Mouse (Mus musculus) layer of hippocampus, postnatal 25 days (tissue): ENCODE measurements around the gene Rnf186. TPM values are rescaled to one million over a fixed set of nuclear protein-coding genes. Genes with fewer than 3 reads are reported as not detected.

ENCODE experiments used
- DNase-seq, 2 experiments: peaks; one replicate each; pipeline ENCODE4 v3.0.0; 2022; ENCODE audit warnings: mixed read lengths in 2 of 2, low spot score in 1 of 2; ENCODE audit errors: extremely low spot score in 1 of 2
- total RNA-seq, 2 experiments: library from RNA; stranded (reverse); gene quantifications; 2 replicates each; pipeline ENCODE4 v1.2.3; 2021

The Rnf186 gene
- total RNA-seq, 2 experiments from 2014 or later = not detected

DNA sequence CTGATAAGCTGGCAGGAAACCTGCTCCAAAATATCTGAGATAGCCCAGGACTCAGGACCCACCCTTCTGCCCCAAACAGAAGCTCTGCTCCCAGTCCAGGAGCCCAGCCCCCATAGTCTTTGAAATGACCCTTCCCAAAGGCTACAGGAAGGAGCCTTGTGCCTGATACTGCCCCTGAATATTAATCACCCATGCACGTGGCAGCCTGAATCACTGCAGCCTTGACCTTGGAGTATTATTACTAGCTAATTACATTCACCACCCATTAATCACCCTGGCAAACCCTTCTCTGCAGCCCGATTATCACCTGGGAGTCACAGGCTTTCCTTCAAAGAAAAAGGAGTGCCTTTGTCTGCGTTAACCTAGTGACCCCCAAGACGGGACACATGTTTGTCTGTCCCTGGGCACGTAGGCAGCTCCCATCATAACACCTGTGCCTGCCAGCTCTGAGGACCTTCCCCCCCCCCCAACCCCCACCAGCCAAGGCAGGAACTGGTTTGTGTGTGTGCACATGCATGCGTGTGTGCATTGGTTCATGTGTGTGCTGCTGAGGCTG is 41.1 kb downstream of the Rnf186 start:
- DNase-seq = no peak

DNA sequence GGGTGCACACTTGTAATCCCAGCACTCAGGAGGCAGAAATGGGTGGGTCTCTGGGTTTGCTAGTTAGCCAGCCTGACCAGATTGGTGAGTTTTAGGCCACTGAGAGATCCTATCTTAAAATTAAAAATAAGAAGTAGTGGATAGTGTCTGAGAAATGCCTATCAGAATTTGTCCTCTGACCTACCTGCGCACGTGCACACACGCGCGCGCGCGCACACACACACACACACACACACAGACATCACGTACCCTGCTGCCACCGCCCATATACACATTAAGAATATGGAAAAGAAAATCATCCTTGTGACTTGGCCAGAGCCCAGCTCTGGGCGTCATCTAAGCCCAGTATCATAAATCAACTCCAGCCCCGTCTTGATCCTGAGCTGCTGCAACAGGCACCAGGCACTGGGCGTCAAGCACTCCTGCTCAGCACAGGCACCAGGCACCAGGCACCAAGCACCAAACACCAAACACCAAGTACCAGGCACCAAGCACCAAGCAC is 44.3 kb downstream of the Rnf186 start:
- no peak for DNase-seq

DNA sequence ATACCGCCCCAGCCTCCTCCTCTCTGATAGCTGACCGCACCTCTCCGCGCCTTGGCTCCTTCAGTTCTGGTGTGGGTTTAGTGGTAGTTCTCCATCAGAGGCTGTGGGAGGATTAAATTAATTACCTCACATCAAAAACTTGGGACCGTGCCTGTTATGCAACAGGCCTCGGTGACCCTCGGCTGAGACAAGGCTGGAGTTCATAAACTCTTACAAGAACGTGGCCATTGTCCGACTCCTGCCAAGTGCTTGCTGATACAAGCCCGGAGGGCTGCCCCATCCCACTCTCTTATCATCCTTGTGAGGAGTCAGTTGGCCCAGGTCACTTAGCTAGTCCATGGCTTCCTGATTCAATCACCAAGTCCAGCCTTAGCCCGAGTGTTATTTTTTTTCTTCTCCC is 46.4 kb downstream of the Rnf186 start:
- DNase-seq = no peak

DNA sequence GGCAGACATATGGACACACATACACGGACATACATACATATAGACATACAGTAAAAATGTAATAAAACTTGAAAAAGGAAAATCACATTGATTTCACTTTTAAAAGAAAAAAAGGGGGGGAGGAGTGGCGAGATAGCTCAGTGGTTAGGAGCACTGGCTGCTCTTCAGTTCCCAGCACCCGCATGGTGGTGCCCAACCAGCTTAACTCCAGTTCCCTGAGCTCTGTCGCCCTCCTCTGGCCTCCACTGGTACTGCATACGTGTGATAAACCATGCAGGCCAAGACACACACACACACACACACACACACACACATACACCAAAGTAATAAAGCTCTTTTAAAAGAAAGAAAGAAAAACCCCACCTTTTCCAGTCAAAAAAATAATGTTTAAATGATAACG is 47.9 kb downstream of the Rnf186 start:
- DNase-seq = no peak

Other genes starting within 250 kb of the Rnf186 start
- gene Pla2g2c, start 242.3 kb upstream of the Rnf186 start, total RNA-seq = under 1 TPM in 1 of 2 experiments, not detected in 1; 0.21 TPM
- gene Ubxn10, start 229.9 kb upstream of the Rnf186 start, total RNA-seq = 1 to 10 TPM; 1.3 to 1.6 TPM
- gene Pla2g2f, start 209.5 kb upstream of the Rnf186 start, total RNA-seq = 1 to 10 TPM; 1.5 to 1.6 TPM
- under 1 TPM; 0.28 to 0.54 TPM for gene Pla2g2d, start 191.4 kb upstream of the Rnf186 start, total RNA-seq
- 1 to 10 TPM in 1 of 2 experiments, under 1 TPM in 1; 0.76 to 1.1 TPM for gene Pla2g5, start 103.6 kb upstream of the Rnf186 start, total RNA-seq
- not detected for gene Gm13030, start 93.1 kb upstream of the Rnf186 start, total RNA-seq
- not detected for gene Pla2g2e, start 89.2 kb upstream of the Rnf186 start, total RNA-seq
- gene Otud3, start 53.2 kb upstream of the Rnf186 start, total RNA-seq = 10 to 100 TPM in 1 of 2 experiments, 1 to 10 TPM in 1; 9.3 to 13.2 TPM
- gene Tmco4, start 5.8 kb downstream of the Rnf186 start, total RNA-seq = 1 to 10 TPM; 2.8 to 3.5 TPM
- gene Htr6, start 108.5 kb downstream of the Rnf186 start, total RNA-seq = 1 to 10 TPM; 7.2 to 7.5 TPM
- gene Nbl1, start 125.9 kb downstream of the Rnf186 start, total RNA-seq = 10 to 100 TPM; 75.6 to 90.6 TPM
- gene Minos1, start 164.0 kb downstream of the Rnf186 start, total RNA-seq = 100 to 1,000 TPM; 186 to 223 TPM
- 100 to 1,000 TPM; 444 to 476 TPM for gene Capzb, start 225.8 kb downstream of the Rnf186 start, total RNA-seq